Comparison of ENCODE assay signal across 18 mouse cellular contexts in genomic region chr8:86642682-86643081, GRCm38 (mm10). TPM values are rescaled to one million over a fixed set of nuclear protein-coding genes. Genes with fewer than 3 reads are reported as not detected.
DNase-seq lines count a peak whose midpoint lies in the region; ATAC-seq and TF ChIP-seq lines count a peak whose summit lies in the region.
"Had no signal": no experiment of that assay in that cellular context is flagged by ENCODE, and none has a peak within 500 bp of the region (broad histone marks: within the 10 kb centered on the region; RNA-seq: fewer than 3 reads in every experiment).

No protein-coding gene starts in this region.

- no peak overlapping the region for H3K9ac ChIP-seq in forebrain, postnatal 0 days
- H3K9ac ChIP-seq in kidney, postnatal 0 days (ENCODE audit: low read depth, low read length): no peak overlapping the region
- no peak overlapping the region for H3K9ac ChIP-seq in midbrain, postnatal 0 days (replicated peaks; ENCODE audit: low read length, poor library complexity, severe bottlenecking)
- H3K9ac ChIP-seq: forebrain, embryonic 13.5 days; heart, embryonic 13.5 days; liver, embryonic 12.5 days; midbrain, embryonic 15.5 days had no signal

- no peaks in the 10 kb centered on the region for H3K4me1 ChIP-seq in forebrain, postnatal 0 days (ENCODE audit: insufficient read depth)
- no peaks in the 10 kb centered on the region for H3K4me1 ChIP-seq in forebrain, embryonic 10.5 days
- H3K4me1 ChIP-seq in kidney, postnatal 0 days (replicated peaks; ENCODE audit: insufficient read depth, low read length): no peaks in the 10 kb centered on the region
- H3K4me1 ChIP-seq in kidney, adult 2 months (ENCODE audit: control insufficient read depth, insufficient read depth, low read length): no peaks in the 10 kb centered on the region
- H3K4me1 ChIP-seq in midbrain, postnatal 0 days (ENCODE audit: insufficient read depth, low read length): no peaks in the 10 kb centered on the region
- H3K4me1 ChIP-seq in midbrain, embryonic 10.5 days: no peaks in the 10 kb centered on the region
- H3K4me1 ChIP-seq: heart, embryonic 13.5 days; liver, embryonic 12.5 days; midbrain, embryonic 15.5 days had no signal

- no peak; the same call in 1 of the 2 replicates for ATAC-seq in forebrain, postnatal 0 days
- ATAC-seq in kidney, postnatal 0 days (replicated peaks; ENCODE audit: low FRiP score, low read depth): no peak
- ATAC-seq in midbrain, postnatal 0 days (ENCODE audit: low FRiP score): no peak
- ATAC-seq: forebrain, embryonic 13.5 days; liver, embryonic 12.5 days; midbrain, embryonic 15.5 days had no signal

- TF ChIP-seq CTCF in forebrain, postnatal 0 days (IDR thresholded peaks at IDR 0.05; ENCODE audit: low read depth): peak; percentile 69
- peak; percentile 49 for TF ChIP-seq CTCF in kidney, postnatal 0 days (IDR thresholded peaks at IDR 0.05; ENCODE audit: low read depth)
- no peak for TF ChIP-seq CTCF in kidney, adult 2 months (conservative IDR thresholded peaks at IDR 0.05; ENCODE audit: insufficient read depth, insufficient read length, low read depth, low read length)
- TF ChIP-seq CTCF in midbrain, postnatal 0 days (IDR thresholded peaks at IDR 0.05): peak; percentile 68

- no peak for TF ChIP-seq POLR2A in kidney, adult 2 months (IDR thresholded peaks at IDR 0.05; ENCODE audit: low read depth, low read length)

- H3K27me3 ChIP-seq in forebrain, postnatal 0 days (ENCODE audit: insufficient read depth, low read length): no peaks in the 10 kb centered on the region
- no peaks in the 10 kb centered on the region for H3K27me3 ChIP-seq in forebrain, embryonic 10.5 days (ENCODE audit: poor library complexity, severe bottlenecking)
- no peaks in the 10 kb centered on the region for H3K27me3 ChIP-seq in kidney, postnatal 0 days (ENCODE audit: insufficient read depth, low read length)
- no peaks in the 10 kb centered on the region for H3K27me3 ChIP-seq in kidney, adult 2 months (replicated peaks; ENCODE audit: control insufficient read depth, insufficient read depth, low read length)
- no peaks in the 10 kb centered on the region for H3K27me3 ChIP-seq in midbrain, postnatal 0 days (ENCODE audit: insufficient read depth, low read length)
- H3K27me3 ChIP-seq in midbrain, embryonic 10.5 days (ENCODE audit: low read depth, poor library complexity, severe bottlenecking): no peaks in the 10 kb centered on the region
- H3K27me3 ChIP-seq: forebrain, embryonic 13.5 days; heart, embryonic 13.5 days; liver, embryonic 12.5 days; midbrain, embryonic 15.5 days had no signal

- H3K4me3 ChIP-seq in forebrain, postnatal 0 days (ENCODE audit: low read depth, low read length): no peak overlapping the region
- H3K4me3 ChIP-seq in forebrain, embryonic 10.5 days: no peak overlapping the region
- H3K4me3 ChIP-seq in kidney, postnatal 0 days (replicated peaks; ENCODE audit: low read depth, low read length): no peak overlapping the region
- no peak overlapping the region for H3K4me3 ChIP-seq in kidney, adult 2 months (ENCODE audit: insufficient read depth, low read depth, low read length)
- no peak overlapping the region for H3K4me3 ChIP-seq in midbrain, postnatal 0 days (ENCODE audit: low read depth, low read length)
- no peak overlapping the region for H3K4me3 ChIP-seq in midbrain, embryonic 10.5 days
- H3K4me3 ChIP-seq: forebrain, embryonic 13.5 days; heart, embryonic 13.5 days; liver, embryonic 12.5 days; midbrain, embryonic 15.5 days had no signal

- H3K4me2 ChIP-seq in forebrain, postnatal 0 days (ENCODE audit: low read depth): no peak overlapping the region
- H3K4me2 ChIP-seq in kidney, postnatal 0 days (ENCODE audit: low read length): no peak overlapping the region
- no peak overlapping the region for H3K4me2 ChIP-seq in midbrain, postnatal 0 days (ENCODE audit: low read depth, low read length, poor library complexity, severe bottlenecking)
- H3K4me2 ChIP-seq: forebrain, embryonic 13.5 days; heart, embryonic 13.5 days; liver, embryonic 12.5 days; midbrain, embryonic 15.5 days had no signal

- no peak overlapping the region for H3K27ac ChIP-seq in forebrain, postnatal 0 days (ENCODE audit: low read depth, low read length)
- no peak overlapping the region for H3K27ac ChIP-seq in forebrain, embryonic 10.5 days
- no peak overlapping the region for H3K27ac ChIP-seq in kidney, postnatal 0 days
- H3K27ac ChIP-seq in kidney, adult 2 months (ENCODE audit: insufficient read depth, low read depth, low read length): no peak overlapping the region
- no peak overlapping the region for H3K27ac ChIP-seq in midbrain, postnatal 0 days (ENCODE audit: low read depth, low read length)
- no peak overlapping the region for H3K27ac ChIP-seq in midbrain, embryonic 10.5 days (replicated peaks)
- H3K27ac ChIP-seq: forebrain, embryonic 13.5 days; heart, embryonic 13.5 days; liver, embryonic 12.5 days; midbrain, embryonic 15.5 days had no signal

- 82% methylated on average over 3 of the region's 3 CpGs for WGBS in forebrain, postnatal 0 days
- 88% methylated on average over 3 of the region's 3 CpGs for WGBS in forebrain, embryonic 10.5 days
- 79% methylated on average over 3 of the region's 3 CpGs for WGBS in kidney, postnatal 0 days
- WGBS in kidney, adult 2 months: 78% methylated on average over 3 of the region's 3 CpGs
- 80% methylated on average over 3 of the region's 3 CpGs for WGBS in midbrain, postnatal 0 days
- WGBS in midbrain, embryonic 10.5 days: 90% methylated on average over 3 of the region's 3 CpGs

- peaks cover 26% of the 10 kb centered on the region for H3K36me3 ChIP-seq in forebrain, postnatal 0 days (ENCODE audit: insufficient read depth)
- H3K36me3 ChIP-seq in forebrain, embryonic 10.5 days (replicated peaks): peaks cover 39% of the 10 kb centered on the region
- peaks cover 34% of the 10 kb centered on the region for H3K36me3 ChIP-seq in kidney, postnatal 0 days (ENCODE audit: insufficient read depth, low read length)
- H3K36me3 ChIP-seq in kidney, adult 2 months (ENCODE audit: control insufficient read depth, insufficient read depth, low read length): peaks cover 5% of the 10 kb centered on the region
- peaks cover 27% of the 10 kb centered on the region for H3K36me3 ChIP-seq in midbrain, postnatal 0 days (ENCODE audit: insufficient read depth, low read length)
- H3K36me3 ChIP-seq in midbrain, embryonic 10.5 days: peaks cover 51% of the 10 kb centered on the region

- DNase-seq in forebrain, postnatal 0 days: no peak
- no peak for DNase-seq in forebrain, embryonic 10.5 days (ENCODE audit: extremely low spot score, low spot score)
- DNase-seq in kidney, postnatal 0 days (ENCODE audit: low spot score): no peak
- DNase-seq in kidney, adult 2 months: no peak
- DNase-seq in midbrain, postnatal 0 days (ENCODE audit: low spot score): peak; percentile 20
- no peak for DNase-seq in midbrain, embryonic 10.5 days (ENCODE audit: low spot score)
- DNase-seq in thymus, postnatal 14 days: no peak
- DNase-seq: adrenal gland, adult 8-10 months; cerebellum, postnatal 10 days; kidney, adult 8-10 months; kidney, postnatal 25 days; right cerebral cortex, postnatal 14 days; spleen, adult 18-20 months; thymus, adult 2 months had no signal

- no peaks in the 10 kb centered on the region for H3K9me3 ChIP-seq in forebrain, postnatal 0 days (ENCODE audit: low read length)
- no peaks in the 10 kb centered on the region for H3K9me3 ChIP-seq in forebrain, embryonic 10.5 days
- H3K9me3 ChIP-seq in kidney, postnatal 0 days (replicated peaks; ENCODE audit: low read length): no peaks in the 10 kb centered on the region
- H3K9me3 ChIP-seq in midbrain, postnatal 0 days (ENCODE audit: low read length): no peaks in the 10 kb centered on the region
- no peaks in the 10 kb centered on the region for H3K9me3 ChIP-seq in midbrain, embryonic 10.5 days (replicated peaks)
- H3K9me3 ChIP-seq: forebrain, embryonic 13.5 days; heart, embryonic 13.5 days; liver, embryonic 12.5 days; midbrain, embryonic 15.5 days had no signal

RNA-seq across cellular contexts. Expression of gene Lonp2, which starts 18.8 kb away (rescaled TPM):
- total RNA-seq in forebrain, postnatal 0 days (2014; rRNA removed): 50.7 and 61.6 TPM in 2 replicates
- polyA plus RNA-seq in forebrain, postnatal 0 days (2015; fragmentation: Nextera tagmentation; extraction: Ambion mirVana): 64.6 and 66.9 TPM in 2 replicates
- 48.7 and 50.1 TPM in 2 replicates for polyA plus RNA-seq in forebrain, embryonic 10.5 days (2016; fragmentation: Nextera tagmentation; extraction: Ambion mirVana)
- polyA plus RNA-seq in kidney, postnatal 0 days (2015; fragmentation: Nextera tagmentation; extraction: Ambion mirVana): 67.7 and 67.9 TPM in 2 replicates
- 82.9 and 87.1 TPM in 2 replicates for polyA plus RNA-seq in kidney, adult 2 months (2012; rRNA removed)
- total RNA-seq in midbrain, postnatal 0 days (2014; rRNA removed): 51.2 and 55.2 TPM in 2 replicates
- polyA plus RNA-seq in midbrain, postnatal 0 days (2015; fragmentation: Nextera tagmentation; extraction: Ambion mirVana): 62.5 TPM in 2 replicates
- polyA plus RNA-seq in midbrain, embryonic 10.5 days (2016; fragmentation: Nextera tagmentation; extraction: Ambion mirVana): 52.0 and 65.5 TPM in 2 replicates
